1 mouse cellular context compared by ENCODE assay signal in genomic region chr6:122394160-122394559, GRCm38 (mm10).
TF ChIP-seq lines count a peak whose summit lies in the region.

No protein-coding gene starts in this region.

TF ChIP-seq in MEL, 35 proteins besides CTCF, POLR2A, EP300 and RAD21 (continued from another document):
- TF ChIP-seq UBTF (IDR thresholded peaks at IDR 0.05; ENCODE audit: borderline replicate concordance, insufficient read depth, low read depth, low read length) (no peak), GATA1 (IDR thresholded peaks at IDR 0.05; ENCODE audit: low read depth, low read length) (peak; percentile 99), USF2 (IDR thresholded peaks at IDR 0.05; ENCODE audit: borderline replicate concordance in 1 of 2, insufficient read depth in 1 of 2, low read depth in 1 of 2, low read length in 2 of 2) (no peak), MAZ (IDR thresholded peaks at IDR 0.05; ENCODE audit: low read depth, low read length) (peak; percentile 84), ZNF384 (IDR thresholded peaks at IDR 0.05; ENCODE audit: low read depth, low read length) (0 out of 2 replicates have a peak, but pooled peaks have one; percentile 27), E2F4 (IDR thresholded peaks at IDR 0.05; ENCODE audit: borderline replicate concordance, low read depth, low read length) (no peak), MEF2A (IDR thresholded peaks at IDR 0.05; ENCODE audit: extremely low read depth, insufficient replicate concordance, low read depth, low read length, poor library complexity, severe bottlenecking) (peak; percentile 47; the same call in 1 of the 2 replicates), NRF1 (IDR thresholded peaks at IDR 0.05; ENCODE audit: insufficient read depth, low read depth, low read length, poor library complexity, severe bottlenecking) (no peak), KAT2A (conservative IDR thresholded peaks at IDR 0.05; ENCODE audit: low read depth, low read length) (0 out of 2 replicates have a peak, but pooled peaks have one; percentile 46), NELFE (IDR thresholded peaks at IDR 0.05; ENCODE audit: low read depth, low read length) (peak; percentile 49; the same call in 1 of the 2 replicates), GABPA (IDR thresholded peaks at IDR 0.05; ENCODE audit: low read depth, low read length) (peak; percentile 75; the same call in 1 of the 2 replicates)
